Mouse (Mus musculus): ENCODE measurements around the gene Dctn3. TPM values are rescaled to one million over a fixed set of nuclear protein-coding genes. Genes with fewer than 3 reads are reported as not detected.
"Not testable (repeated sequence)": the region's sequence is repeated elsewhere in the genome, so short reads cannot be mapped to it uniquely, and the experiment has no call there.

Gene Dctn3
- polyA plus RNA-seq, 1 experiment = 189 TPM

DNA sequence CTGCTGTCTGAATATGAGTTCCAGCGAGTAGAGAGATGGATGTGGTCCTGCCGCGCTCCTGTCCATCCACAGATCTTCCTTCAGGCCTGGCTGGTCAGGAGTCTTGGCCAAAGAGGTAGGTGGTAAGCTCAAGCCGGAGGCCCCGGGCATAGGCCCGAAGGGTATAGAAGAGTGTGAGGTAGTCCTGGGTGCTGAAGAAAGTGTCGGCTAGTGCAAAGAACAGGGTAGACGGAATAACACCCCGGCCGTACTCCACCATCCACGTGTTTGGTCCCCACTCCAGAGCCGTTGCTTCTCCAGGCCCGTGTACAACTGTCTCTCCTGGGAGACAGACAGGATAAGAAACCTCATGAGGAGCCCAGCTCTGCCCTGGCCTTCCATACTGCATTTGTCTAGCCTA lies 16.3 kb upstream of the Dctn3 start:
- DNase-seq (ENCODE audit: extremely low spot score in 1 of 2, low spot score in 1 of 2) = no peak

DNA sequence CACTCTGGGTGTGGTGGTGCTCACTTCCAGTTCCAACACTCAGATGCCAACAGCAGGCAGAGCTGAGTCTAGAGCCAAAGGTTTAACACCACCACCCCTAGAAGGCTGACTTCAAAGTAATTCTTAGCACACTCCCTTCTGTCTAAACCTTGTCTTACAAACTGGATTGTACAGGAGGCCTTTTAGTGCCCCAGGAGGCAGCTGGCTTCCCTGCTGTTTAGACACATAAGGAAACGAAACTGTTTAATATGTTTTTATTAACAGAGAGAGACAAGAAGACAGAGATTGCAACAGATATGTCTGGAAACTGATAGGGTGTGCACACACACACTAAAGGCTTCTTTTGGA lies 15.3 kb upstream of the Dctn3 start:
- DNase-seq (ENCODE audit: extremely low spot score in 1 of 2, low spot score in 1 of 2) = no peak

DNA sequence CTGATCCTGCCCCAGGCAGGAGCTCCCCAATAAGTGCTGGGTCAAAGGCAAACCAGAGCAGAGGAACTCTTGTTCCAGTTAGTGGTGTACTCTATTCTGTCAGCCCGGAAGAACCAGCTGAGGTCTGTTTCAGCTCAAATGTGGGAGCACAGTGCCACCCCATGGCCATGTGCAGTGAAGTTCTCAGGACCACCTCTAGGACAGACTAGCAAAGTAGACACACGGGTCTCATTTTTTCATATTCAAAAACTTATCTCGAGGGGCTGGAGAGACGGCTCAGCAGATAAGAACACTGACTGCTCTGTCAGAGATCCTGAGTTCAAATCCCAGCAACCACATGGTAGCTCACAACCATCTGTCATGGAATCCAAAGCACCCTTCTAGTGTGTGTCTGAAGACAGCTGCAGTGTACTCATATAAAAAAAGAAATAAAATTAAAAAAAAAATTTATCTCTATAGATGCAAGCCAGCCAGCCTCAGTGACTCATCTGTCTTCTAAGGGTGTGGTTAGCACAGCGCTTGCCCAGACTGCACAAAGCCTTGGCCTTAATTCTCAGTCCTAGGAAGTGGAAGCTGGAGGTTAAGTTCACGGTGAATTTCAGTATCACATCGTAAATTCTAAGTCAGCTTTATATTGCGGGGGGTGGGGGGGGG lies 14.8 kb upstream of the Dctn3 start:
- DNase-seq (ENCODE audit: extremely low spot score in 1 of 2, low spot score in 1 of 2) = peak; percentile 72 to 85

DNA sequence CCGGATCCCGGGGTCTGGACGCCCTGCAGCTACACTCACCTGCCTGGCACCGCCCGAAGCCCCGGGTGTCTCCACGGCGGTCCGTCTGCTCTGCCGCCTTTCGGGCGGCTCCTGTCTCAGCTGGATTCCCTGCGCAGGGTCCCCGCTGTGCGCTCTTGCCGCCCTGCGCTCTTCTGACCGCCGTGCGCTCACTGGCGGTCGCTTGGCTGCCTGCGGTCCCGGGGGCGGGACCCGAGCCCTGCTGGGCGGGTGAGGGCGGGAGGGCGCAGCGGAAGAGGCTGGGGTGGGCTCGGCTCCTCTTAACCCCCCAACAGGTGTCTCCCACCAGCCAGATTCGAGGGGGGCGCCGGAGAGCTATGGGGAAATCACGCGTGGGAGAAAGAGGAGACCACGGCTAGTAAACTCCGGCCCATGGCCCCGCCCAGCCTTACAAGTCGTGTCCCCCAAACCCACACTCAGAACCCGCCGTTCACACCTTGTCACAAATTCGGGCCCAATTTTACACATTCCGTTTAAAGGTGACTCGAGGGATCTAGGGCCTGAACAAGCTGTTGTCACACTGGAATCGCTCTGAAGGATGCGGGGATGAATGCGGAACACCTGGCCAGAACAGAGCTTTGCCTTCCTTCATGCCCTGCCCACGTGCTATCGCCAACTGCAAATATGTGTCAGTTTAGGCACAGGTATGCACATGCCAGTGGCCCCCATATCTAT lies 8.2 kb upstream of the Dctn3 start, which contains the start of gene Arid3c:
Gene Arid3c, minus strand, starts transcription at position 91 of the 714 bp plus-strand sequence.
- DNase-seq (ENCODE audit: extremely low spot score in 1 of 2, low spot score in 1 of 2) = no peak

DNA sequence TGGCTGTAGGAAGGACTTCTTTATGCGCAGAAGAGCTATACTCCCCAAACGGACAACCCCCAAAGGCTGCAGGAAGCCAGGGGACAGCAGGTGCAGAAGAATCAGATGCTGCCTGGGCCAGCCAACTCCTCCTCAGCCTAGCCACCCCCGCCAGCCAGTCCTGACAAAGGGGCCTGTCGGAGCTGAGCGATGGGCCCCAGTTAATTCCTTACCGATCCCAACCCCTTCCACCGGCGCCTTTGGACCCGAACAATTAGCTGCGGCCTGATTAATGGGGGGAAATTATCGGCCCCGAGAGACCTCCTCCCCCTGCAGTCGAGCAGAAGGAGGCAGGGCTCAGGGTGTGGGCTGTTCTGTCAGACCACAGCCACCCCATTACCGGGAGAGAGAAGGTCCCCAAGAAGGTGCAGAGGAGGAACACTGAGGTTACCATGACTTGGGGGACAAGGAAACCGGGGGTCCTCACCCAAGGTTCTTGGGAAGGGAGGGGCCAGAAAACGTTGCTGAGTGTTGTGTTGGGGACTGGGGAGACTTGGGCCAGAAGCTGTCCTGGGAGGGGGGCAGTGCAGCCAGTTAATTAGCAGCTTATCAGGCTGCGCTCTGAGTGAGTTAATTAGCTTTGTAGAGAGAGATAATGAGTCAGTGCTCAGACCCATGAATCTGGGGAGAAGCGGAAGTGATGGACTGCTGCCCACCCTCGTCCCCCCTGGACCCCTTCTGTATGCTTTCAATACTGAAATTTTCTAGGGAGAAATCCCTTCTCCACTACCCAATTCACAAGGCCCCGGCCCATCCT lies 4.1 kb upstream of the Dctn3 start:
- DNase-seq (ENCODE audit: extremely low spot score in 1 of 2, low spot score in 1 of 2) = no peak

DNA sequence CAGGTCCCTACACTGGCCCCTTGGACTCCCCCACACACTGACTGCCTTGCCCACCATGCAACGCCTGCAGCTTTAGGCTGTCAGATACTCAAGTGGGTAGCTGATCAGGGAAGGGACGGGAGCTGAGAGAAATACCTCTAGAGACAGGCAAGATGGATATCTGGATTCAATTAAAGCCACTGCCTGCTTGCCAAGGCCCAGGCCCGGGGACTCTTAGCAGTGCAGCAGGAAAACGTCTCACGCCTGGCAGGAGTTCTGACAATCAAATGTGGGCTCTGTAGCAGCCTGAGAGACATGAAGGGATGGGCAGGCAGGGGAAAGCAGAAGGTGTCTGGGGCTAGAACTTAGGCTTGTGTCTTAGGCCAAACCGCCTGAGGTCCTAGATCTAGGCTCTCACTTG lies 6.1 kb downstream of the Dctn3 start:
- DNase-seq (ENCODE audit: extremely low spot score in 1 of 2, low spot score in 1 of 2) = no peak

DNA sequence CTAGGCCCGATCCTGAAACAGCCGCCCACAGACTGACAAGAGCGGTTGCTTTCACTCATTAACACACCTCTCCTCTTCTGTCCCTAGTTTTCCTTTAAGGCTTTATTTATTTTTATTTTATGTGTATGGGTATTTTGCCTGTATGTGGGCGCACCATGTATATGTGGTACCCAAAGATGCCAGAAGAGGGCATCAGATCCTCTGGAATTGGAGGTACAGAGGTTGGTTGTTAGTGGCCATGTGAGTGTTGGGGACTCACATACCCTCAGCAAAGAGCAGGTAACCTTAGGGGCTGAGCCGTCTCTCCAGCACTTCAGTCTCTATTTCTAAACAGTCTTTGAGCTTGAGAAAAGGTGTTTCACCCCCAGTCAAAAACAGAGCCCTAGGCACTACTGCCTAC lies 7.4 kb downstream of the Dctn3 start:
- peak in 1 of 2 experiments; percentile 83 for DNase-seq (ENCODE audit: extremely low spot score in 1 of 2, low spot score in 1 of 2)

DNA sequence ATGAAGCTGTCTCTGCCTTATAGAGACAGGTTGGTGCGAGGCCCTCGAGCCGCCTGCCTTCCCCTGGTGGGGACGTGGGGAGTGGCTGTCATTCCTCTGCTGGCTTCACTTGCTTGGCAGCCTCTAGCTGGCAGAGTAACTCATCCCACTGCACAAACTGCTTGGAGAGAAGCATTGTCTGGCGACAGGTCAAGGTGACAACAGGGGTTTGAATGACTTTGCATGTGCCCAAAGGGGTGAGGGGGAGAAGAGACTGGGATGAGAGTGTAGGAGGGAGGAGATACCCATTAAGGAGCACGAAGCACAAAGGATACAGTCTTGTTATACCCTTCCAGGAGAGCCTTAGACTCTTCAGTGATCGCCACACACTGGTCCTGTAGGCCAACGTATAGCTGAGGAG lies 7.9 kb downstream of the Dctn3 start:
- DNase-seq (ENCODE audit: extremely low spot score in 1 of 2, low spot score in 1 of 2) = no peak

DNA sequence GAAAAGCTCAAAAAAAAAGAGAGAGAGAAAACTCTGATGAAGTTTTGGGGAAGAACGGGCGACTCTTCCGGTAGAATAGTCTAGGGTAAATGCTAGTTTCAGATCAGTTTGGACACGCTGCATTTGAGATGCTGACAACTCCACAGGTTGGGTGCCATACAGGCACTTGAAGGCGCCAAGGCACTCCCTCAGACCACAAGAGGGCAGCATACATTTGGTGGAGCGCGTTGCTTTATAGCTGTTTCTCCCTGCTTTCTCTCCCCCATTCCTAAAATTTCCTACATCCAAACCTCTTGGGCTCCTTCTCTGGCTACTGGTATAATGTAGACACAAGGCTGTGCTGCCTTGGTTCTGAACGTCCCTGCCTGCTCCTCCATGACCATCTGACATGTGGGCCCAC lies 8.7 kb downstream of the Dctn3 start:
- DNase-seq (ENCODE audit: extremely low spot score in 1 of 2, low spot score in 1 of 2) = peak in 1 of 2 experiments; percentile 91

DNA sequence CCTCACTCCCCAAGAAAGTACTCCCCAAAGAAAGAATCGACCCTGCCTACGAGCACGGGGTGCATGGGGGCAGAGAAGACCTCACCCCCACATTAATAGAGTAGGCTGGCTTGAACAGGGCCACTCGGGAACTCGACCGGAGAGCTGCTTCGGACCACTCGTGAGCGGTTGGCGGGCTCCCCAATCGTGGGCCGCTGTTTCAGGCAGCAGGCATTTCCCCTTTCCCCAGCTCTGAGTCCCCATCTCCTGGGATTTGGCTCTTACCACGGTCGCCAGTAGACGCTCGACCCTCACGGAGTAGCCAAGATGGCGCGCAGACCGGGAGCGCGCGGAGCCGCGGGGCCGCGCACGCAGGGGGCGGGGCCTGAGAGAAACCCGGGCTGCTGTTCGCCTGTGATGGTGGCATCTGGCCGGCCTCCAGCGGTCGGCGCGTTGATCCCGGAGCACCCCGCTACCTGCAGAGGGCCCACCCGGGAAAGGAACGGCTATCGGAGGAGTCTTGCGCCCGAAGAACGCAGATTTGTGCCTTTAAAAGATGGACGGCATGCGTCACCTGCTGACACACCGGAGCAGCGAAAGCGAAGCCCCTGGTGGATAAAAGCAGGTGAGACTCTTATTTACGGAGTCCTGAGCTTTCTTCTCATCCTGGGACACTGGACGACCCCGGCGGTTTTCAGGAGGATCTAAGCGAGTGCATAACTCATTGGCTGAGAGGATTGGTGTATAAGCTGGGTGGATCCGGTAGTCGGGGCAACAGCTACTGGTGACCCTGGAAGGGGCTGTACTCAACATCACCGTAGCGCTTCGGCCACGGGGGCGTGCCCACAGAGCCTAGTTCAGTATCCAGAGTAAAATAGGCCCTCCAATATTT lies 9.5 kb downstream of the Dctn3 start, which contains the start of gene Rpp25l:
Gene Rpp25l, minus strand, starts transcription at position 338 of the 871 bp plus-strand sequence.
- peak in 1 of 2 experiments; percentile 81 for DNase-seq (ENCODE audit: extremely low spot score in 1 of 2, low spot score in 1 of 2)

DNA sequence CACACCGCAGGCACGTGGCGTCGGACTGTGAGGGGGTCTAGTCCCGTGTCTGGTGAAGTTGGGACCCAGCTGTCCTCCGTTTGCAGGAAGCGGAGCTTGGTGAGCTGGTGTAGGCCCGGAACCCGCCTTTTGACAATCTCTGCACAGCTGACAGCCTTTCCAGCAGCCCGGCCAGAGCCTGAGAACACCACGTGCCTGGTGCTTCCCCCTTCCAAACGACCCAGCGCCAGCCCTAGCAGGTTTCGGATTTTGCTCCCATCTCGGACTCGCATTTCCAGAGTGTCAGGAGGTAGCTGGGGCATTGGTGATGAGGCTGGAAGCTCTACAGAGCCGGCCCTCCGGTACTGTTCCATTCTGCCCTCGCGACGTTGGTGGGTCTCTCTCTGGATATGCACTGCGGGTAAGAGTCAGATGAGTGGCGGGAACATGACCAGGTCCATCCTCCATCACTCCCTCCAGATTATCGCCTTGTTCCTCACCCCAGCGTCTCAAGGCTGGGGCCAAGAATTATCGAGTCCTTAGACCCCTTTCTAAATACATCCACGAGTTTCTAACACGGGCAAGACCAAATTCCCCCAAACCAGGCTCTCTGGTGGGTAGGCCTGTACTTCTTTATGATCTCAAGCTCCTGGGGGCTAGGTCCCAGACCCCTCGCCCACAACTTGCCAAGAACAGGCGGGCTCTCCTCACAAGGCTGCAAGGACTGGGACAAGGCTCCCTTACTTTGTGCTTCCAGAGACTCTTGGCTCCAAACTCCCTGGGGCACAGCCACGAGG lies 10.4 kb downstream of the Dctn3 start:
- DNase-seq (ENCODE audit: extremely low spot score in 1 of 2, low spot score in 1 of 2) = no peak

DNA sequence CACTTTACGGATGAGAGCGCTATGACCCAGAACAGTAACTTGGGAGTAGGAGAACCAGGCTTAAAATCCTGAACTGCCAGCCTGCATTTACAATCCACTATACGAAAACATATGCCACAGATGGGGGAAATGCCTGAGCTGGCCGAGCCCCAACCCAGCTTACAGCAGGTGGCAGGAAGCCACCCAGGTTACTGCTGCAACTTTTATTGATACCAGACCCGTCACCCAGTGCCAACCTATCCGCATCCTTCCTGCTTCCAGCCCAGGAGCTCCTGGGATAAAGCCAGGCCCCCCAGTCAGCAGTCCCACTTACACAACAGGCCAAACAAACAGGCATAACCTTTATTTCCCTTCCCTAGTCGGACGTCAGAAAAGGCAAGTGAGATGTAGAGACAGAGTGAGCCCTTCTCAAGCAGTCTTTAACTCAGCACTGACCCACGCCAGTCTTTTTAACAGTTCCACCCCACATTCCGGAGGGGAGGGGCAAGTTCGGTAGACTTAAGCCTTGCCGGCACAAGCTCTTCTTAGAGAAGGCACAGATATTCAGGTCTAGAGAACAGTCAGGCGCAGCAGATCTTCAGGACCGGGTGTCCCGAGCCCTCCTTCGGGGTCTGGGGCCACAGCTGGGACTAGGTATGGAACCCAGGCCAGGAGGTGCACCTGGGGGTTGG lies 11.1 kb downstream of the Dctn3 start:
- DNase-seq (ENCODE audit: extremely low spot score in 1 of 2, low spot score in 1 of 2) = no peak

DNA sequence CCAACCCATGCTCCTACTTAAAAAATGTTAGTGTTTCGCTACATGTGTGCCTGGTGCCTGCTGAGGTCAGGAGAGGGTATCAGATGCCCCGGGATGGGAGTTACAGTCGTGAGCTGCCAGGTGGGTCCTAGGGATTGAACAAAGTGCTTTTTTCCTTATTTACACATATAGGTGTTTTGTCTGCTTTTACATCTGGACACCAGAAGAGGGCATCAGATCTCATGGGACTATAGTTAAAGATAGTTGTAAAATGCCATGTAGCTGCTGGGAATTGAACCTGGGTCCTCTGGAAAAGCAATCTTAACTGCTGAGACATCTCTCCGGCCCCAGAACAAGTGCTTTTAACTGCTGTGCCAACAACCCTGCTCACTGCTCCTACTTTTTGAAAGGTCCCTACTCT lies 12.7 kb downstream of the Dctn3 start:
- no peak for DNase-seq (ENCODE audit: extremely low spot score in 1 of 2, low spot score in 1 of 2)

DNA sequence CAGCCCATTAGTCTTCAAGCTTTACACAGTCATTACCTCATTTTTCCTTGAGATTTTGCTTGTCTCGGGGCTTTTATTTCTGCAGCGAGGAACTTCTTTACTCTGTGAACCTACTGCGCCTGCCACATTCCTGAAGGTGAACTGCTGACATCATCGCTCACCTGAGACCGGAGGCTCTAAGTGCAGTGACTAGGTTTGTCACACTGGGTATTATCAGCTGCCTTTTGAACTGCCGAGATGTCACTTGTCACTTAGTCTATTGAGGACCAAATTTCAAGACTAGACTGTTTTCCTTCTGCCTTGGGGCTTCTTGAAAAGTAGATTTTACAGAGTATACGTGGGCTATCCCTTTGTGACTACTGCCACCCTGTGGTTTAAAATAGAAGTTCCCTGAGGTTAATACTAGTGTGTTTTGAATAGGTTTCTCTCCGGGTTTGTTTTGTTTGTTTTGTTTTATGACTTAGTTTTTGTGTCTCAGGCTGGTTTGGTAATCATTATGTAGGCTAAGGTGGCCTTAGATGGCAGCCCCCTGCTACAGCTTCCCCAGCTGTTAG lies 14.7 kb downstream of the Dctn3 start:
- DNase-seq (ENCODE audit: extremely low spot score in 1 of 2, low spot score in 1 of 2) = peak in 1 of 2 experiments; percentile 87

DNA sequence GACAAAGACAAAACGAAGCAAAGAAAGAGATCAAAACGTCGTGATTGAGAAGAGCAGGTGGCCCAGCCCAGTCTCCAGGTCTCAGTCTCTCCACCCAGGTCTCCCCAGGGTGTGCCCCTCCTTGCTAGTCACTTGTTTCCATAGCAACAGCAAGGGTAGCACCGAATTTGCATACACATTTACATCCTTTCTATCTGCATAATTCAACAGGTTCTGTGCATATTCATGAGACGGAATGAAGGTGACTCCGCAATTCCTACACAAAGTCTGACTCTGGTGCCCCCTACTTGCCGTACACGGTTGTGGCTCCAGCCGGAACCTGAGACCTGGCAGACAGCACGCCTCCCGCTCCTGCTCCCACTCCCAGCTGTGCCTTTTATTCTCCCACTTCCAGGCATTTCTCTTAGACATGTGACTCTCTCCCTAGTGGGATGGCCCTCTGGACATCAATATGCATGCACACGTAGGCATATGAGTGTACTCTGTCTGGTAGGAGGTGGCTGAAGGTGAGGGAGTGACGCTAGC lies 15.9 kb downstream of the Dctn3 start:
- DNase-seq (ENCODE audit: extremely low spot score in 1 of 2, low spot score in 1 of 2) = peak; percentile 77 to 89

DNA sequence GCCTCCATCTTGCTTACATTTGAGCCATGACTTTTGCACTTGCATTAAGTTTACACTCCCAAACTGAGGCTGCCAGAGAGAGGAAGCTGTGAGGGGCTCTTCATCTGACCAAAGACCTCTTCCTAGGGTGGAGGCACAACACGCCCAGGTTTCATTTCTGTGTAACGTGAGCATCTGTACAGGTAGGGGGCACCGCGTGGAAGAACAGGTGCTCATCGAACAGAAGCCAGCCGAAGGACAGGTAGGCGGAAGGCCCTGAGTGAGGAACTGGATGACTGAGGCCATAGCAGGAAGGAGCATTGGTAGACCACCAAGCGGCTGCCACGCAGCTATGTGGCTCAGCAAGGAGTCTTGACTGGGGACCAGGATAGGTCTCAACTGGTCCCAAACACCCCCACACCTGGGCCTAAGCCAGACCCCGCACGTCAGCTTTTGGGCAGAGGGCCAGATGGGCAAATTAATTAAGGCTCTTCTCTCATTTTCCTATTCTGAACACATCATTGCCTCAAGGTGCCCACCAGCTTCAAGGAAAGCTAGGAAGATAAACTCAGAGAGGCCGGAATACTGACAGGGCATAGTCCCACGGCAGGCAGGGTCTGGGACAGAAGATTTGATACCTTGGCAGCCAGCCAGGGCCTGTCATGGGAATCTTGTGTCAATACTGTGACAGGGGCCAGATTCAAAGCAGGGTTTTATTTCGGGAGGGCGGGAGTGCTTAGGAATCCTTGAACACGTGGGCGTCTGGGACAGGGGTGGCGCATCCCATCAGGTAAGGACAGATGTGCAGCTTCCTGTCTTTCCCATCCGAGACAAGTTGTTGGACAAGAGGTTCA lies 16.8 kb downstream of the Dctn3 start:
- no peak for DNase-seq (ENCODE audit: extremely low spot score in 1 of 2, low spot score in 1 of 2)

DNA sequence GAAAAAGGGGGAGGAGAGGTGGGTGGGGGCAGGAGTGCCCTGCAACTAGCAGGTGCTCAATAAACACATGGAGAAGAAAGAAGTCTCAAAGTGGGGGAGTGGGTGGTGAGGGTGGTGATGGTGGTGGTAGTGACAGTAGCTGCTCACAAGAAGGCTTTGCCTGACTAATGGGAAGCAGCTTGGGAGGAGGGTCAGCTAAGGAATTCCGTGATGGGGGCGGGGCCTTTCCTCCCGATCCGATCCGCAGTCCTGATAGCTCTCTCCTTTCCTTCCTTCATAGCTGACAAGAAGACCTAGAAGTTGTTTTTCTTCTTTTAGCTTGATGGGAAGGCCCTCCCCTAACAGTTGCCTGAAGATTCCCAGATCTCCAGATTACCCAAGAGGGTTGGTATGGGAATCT lies 18.3 kb downstream of the Dctn3 start:
- no peak for DNase-seq (ENCODE audit: extremely low spot score in 1 of 2, low spot score in 1 of 2)

DNA sequence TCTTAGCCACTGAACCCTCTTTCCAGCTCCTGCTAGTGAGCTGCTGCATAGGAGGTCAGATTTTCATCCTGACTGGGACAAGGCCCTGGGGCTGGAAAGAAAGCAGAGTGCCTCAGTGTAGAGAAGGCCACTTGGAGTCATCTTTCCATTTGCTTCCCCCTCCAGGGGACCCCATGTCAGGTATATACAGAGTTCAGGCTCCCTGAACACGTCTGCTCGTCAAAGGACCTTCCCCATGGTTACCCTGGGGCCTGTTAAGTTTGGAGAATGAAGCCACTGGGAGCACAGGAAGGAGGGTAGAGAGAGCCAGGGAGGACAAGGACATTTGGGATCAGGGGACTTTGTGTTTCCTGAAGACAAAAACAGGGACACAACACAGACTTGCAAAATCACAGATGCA lies 20.7 kb downstream of the Dctn3 start:
- not testable (repeated sequence) for DNase-seq (ENCODE audit: extremely low spot score in 1 of 2, low spot score in 1 of 2)
